Mouse (Mus musculus): ENCODE results near the gene Slc4a4. TPM values are rescaled to one million over a fixed set of nuclear protein-coding genes. Genes with fewer than 3 reads are reported as not detected.

Slc4a4 gene
- polyA plus RNA-seq, 1 experiment from 2014 or later, result 0.47 TPM

- Histone ChIP-seq H3K27ac (ENCODE audit: low read length) (no peak overlapping the region), H3K27me3 (ENCODE audit: control insufficient read depth, insufficient read depth, low read depth, low read length) (no peaks in the 10 kb centered on the region), H3K4me3 (ENCODE audit: low read depth, low read length) (no peak overlapping the region), H3K9me3 (replicated peaks; ENCODE audit: control insufficient read depth, low read length) (no peaks in the 10 kb centered on the region), H3K4me1 (ENCODE audit: control insufficient read depth, low read depth, low read length) (no peaks in the 10 kb centered on the region), H3K9ac (ENCODE audit: low read depth, low read length) (no peak overlapping the region), H3K4me2 (ENCODE audit: low read depth, low read length) (no peak overlapping the region), H3K36me3 (ENCODE audit: control insufficient read depth, insufficient read depth) (no peaks in the 10 kb centered on the region)
- ATAC-seq (ENCODE audit: low read depth), result no peak
- 72% methylated on average over 5 of the region's 5 CpGs for WGBS (ENCODE audit: insufficient replicate concordance)
These were observed 107.9 kb downstream of the Slc4a4 start for GRCm38 (mm10) chr5:88994533-88994932.

- WGBS (ENCODE audit: insufficient replicate concordance), result 76% methylated on average over 8 of the region's 8 CpGs
- Histone ChIP-seq H3K27ac (ENCODE audit: low read length) (no peak overlapping the region), H3K36me3 (ENCODE audit: control insufficient read depth, insufficient read depth) (no peaks in the 10 kb centered on the region), H3K9me3 (replicated peaks; ENCODE audit: control insufficient read depth, low read length) (no peaks in the 10 kb centered on the region), H3K4me1 (ENCODE audit: control insufficient read depth, low read depth, low read length) (no peaks in the 10 kb centered on the region), H3K4me3 (ENCODE audit: low read depth, low read length) (no peak overlapping the region), H3K27me3 (ENCODE audit: control insufficient read depth, insufficient read depth, low read depth, low read length) (no peaks in the 10 kb centered on the region), H3K9ac (ENCODE audit: low read depth, low read length) (no peak overlapping the region), H3K4me2 (ENCODE audit: low read depth, low read length) (no peak overlapping the region)
- ATAC-seq (ENCODE audit: low read depth), result no peak
These were observed 109.6 kb downstream of the Slc4a4 start for GRCm38 (mm10) chr5:88996246-88996645.

GRCm38 (mm10) chr5:88997277-88997676 lies 110.7 kb downstream of the Slc4a4 start:
- Histone ChIP-seq H3K4me3 (ENCODE audit: low read depth, low read length) (no peak overlapping the region), H3K4me1 (ENCODE audit: control insufficient read depth, low read depth, low read length) (no peaks in the 10 kb centered on the region), H3K36me3 (ENCODE audit: control insufficient read depth, insufficient read depth) (no peaks in the 10 kb centered on the region), H3K27ac (ENCODE audit: low read length) (no peak overlapping the region), H3K4me2 (ENCODE audit: low read depth, low read length) (no peak overlapping the region), H3K27me3 (ENCODE audit: control insufficient read depth, insufficient read depth, low read depth, low read length) (no peaks in the 10 kb centered on the region), H3K9ac (ENCODE audit: low read depth, low read length) (no peak overlapping the region), H3K9me3 (replicated peaks; ENCODE audit: control insufficient read depth, low read length) (no peaks in the 10 kb centered on the region)
- ATAC-seq (ENCODE audit: low read depth), result no peak
- 59% methylated on average over 6 of the region's 6 CpGs for WGBS (ENCODE audit: insufficient replicate concordance)

- no peak overlapping the region for H3K27ac ChIP-seq (ENCODE audit: low read length)
- no peaks in the 10 kb centered on the region for H3K4me1 ChIP-seq (ENCODE audit: control insufficient read depth, low read depth, low read length)
- no peaks in the 10 kb centered on the region for H3K9me3 ChIP-seq (replicated peaks; ENCODE audit: control insufficient read depth, low read length)
- no peak for ATAC-seq (ENCODE audit: low read depth)
- no peak overlapping the region for H3K9ac ChIP-seq (ENCODE audit: low read depth, low read length)
- no peaks in the 10 kb centered on the region for H3K27me3 ChIP-seq (ENCODE audit: control insufficient read depth, insufficient read depth, low read depth, low read length)
- no peak overlapping the region for H3K4me2 ChIP-seq (ENCODE audit: low read depth, low read length)
- no peaks in the 10 kb centered on the region for H3K36me3 ChIP-seq (ENCODE audit: control insufficient read depth, insufficient read depth)
- no peak overlapping the region for H3K4me3 ChIP-seq (ENCODE audit: low read depth, low read length)
- 78% methylated on average over 6 of the region's 6 CpGs for WGBS (ENCODE audit: insufficient replicate concordance)
These were observed 113.2 kb downstream of the Slc4a4 start for GRCm38 (mm10) chr5:88999793-89000192.

GRCm38 (mm10) chr5:89000598-89000997 lies 114.0 kb downstream of the Slc4a4 start:
- Histone ChIP-seq H3K27me3 (ENCODE audit: control insufficient read depth, insufficient read depth, low read depth, low read length) (no peaks in the 10 kb centered on the region), H3K36me3 (ENCODE audit: control insufficient read depth, insufficient read depth) (no peaks in the 10 kb centered on the region), H3K4me3 (ENCODE audit: low read depth, low read length) (no peak overlapping the region), H3K27ac (ENCODE audit: low read length) (no peak overlapping the region), H3K9ac (ENCODE audit: low read depth, low read length) (no peak overlapping the region), H3K9me3 (replicated peaks; ENCODE audit: control insufficient read depth, low read length) (no peaks in the 10 kb centered on the region), H3K4me2 (ENCODE audit: low read depth, low read length) (no peak overlapping the region), H3K4me1 (ENCODE audit: control insufficient read depth, low read depth, low read length) (no peaks in the 10 kb centered on the region)
- 83% methylated on average over 7 of the region's 7 CpGs for WGBS (ENCODE audit: insufficient replicate concordance)
- ATAC-seq (ENCODE audit: low read depth), result no peak

GRCm38 (mm10) chr5:89010116-89010515 lies 123.5 kb downstream of the Slc4a4 start:
- 50% methylated on average over 5 of the region's 5 CpGs for WGBS (ENCODE audit: insufficient replicate concordance)

GRCm38 (mm10) chr5:89012456-89012855 lies 125.8 kb downstream of the Slc4a4 start:
- Histone ChIP-seq H3K4me1 (ENCODE audit: control insufficient read depth, low read depth, low read length) (no peaks in the 10 kb centered on the region), H3K27ac (ENCODE audit: low read length) (no peak overlapping the region), H3K4me3 (ENCODE audit: low read depth, low read length) (no peak overlapping the region), H3K27me3 (ENCODE audit: control insufficient read depth, insufficient read depth, low read depth, low read length) (no peaks in the 10 kb centered on the region), H3K9me3 (replicated peaks; ENCODE audit: control insufficient read depth, low read length) (no peaks in the 10 kb centered on the region), H3K9ac (ENCODE audit: low read depth, low read length) (no peak overlapping the region), H3K36me3 (ENCODE audit: control insufficient read depth, insufficient read depth) (no peaks in the 10 kb centered on the region), H3K4me2 (ENCODE audit: low read depth, low read length) (no peak overlapping the region)
- ATAC-seq (ENCODE audit: low read depth), result no peak
- WGBS (ENCODE audit: insufficient replicate concordance), result 49% methylated on average over 3 of the region's 3 CpGs

More at GRCm38 (mm10) chr5:89010116-89010515, 123.5 kb downstream of the Slc4a4 start:
- H3K9me3 ChIP-seq (replicated peaks; ENCODE audit: control insufficient read depth, low read length), result no peaks in the 10 kb centered on the region
- H3K36me3 ChIP-seq (ENCODE audit: control insufficient read depth, insufficient read depth), result no peaks in the 10 kb centered on the region
- no peaks in the 10 kb centered on the region for H3K27me3 ChIP-seq (ENCODE audit: control insufficient read depth, insufficient read depth, low read depth, low read length)
- H3K4me1 ChIP-seq (ENCODE audit: control insufficient read depth, low read depth, low read length), result no peaks in the 10 kb centered on the region
- no peak overlapping the region for H3K4me3 ChIP-seq (ENCODE audit: low read depth, low read length)
- no peak for ATAC-seq (ENCODE audit: low read depth)
- H3K27ac ChIP-seq (ENCODE audit: low read length), result no peak overlapping the region
- no peak overlapping the region for H3K4me2 ChIP-seq (ENCODE audit: low read depth, low read length)
- H3K9ac ChIP-seq (ENCODE audit: low read depth, low read length), result no peak overlapping the region

- no peaks in the 10 kb centered on the region for H3K4me1 ChIP-seq (ENCODE audit: control insufficient read depth, low read depth, low read length)
- 53% methylated on average over 2 of the region's 2 CpGs for WGBS (ENCODE audit: insufficient replicate concordance)
- no peak for ATAC-seq (ENCODE audit: low read depth)
- H3K9ac ChIP-seq (ENCODE audit: low read depth, low read length), result no peak overlapping the region
- no peaks in the 10 kb centered on the region for H3K36me3 ChIP-seq (ENCODE audit: control insufficient read depth, insufficient read depth)
- H3K27ac ChIP-seq (ENCODE audit: low read length), result no peak overlapping the region
- H3K4me3 ChIP-seq (ENCODE audit: low read depth, low read length), result no peak overlapping the region
- no peaks in the 10 kb centered on the region for H3K9me3 ChIP-seq (replicated peaks; ENCODE audit: control insufficient read depth, low read length)
- H3K4me2 ChIP-seq (ENCODE audit: low read depth, low read length), result no peak overlapping the region
- H3K27me3 ChIP-seq (ENCODE audit: control insufficient read depth, insufficient read depth, low read depth, low read length), result no peaks in the 10 kb centered on the region
These were observed 128.2 kb downstream of the Slc4a4 start for GRCm38 (mm10) chr5:89014782-89015181.

GRCm38 (mm10) chr5:89015878-89016277 lies 129.3 kb downstream of the Slc4a4 start:
- 62% methylated on average over 5 of the region's 5 CpGs for WGBS (ENCODE audit: insufficient replicate concordance)
- no peaks in the 10 kb centered on the region for H3K4me1 ChIP-seq (ENCODE audit: control insufficient read depth, low read depth, low read length)
- H3K36me3 ChIP-seq (ENCODE audit: control insufficient read depth, insufficient read depth), result no peaks in the 10 kb centered on the region
- H3K27ac ChIP-seq (ENCODE audit: low read length), result no peak overlapping the region
- H3K9me3 ChIP-seq (replicated peaks; ENCODE audit: control insufficient read depth, low read length), result no peaks in the 10 kb centered on the region
- H3K4me3 ChIP-seq (ENCODE audit: low read depth, low read length), result no peak overlapping the region
- no peaks in the 10 kb centered on the region for H3K27me3 ChIP-seq (ENCODE audit: control insufficient read depth, insufficient read depth, low read depth, low read length)
- H3K4me2 ChIP-seq (ENCODE audit: low read depth, low read length), result no peak overlapping the region
- no peak overlapping the region for H3K9ac ChIP-seq (ENCODE audit: low read depth, low read length)
- ATAC-seq (ENCODE audit: low read depth), result no peak

Measured in liver, embryonic 16.5 days (tissue).